Mouse (Mus musculus): ENCODE measurements around the gene Astn1.

GRCm38 (mm10) chr1:158548319-158548718 is 186.2 kb downstream of the Astn1 start:
- TF ChIP-seq E2F4 (IDR thresholded peaks at IDR 0.05; ENCODE audit: insufficient replicate concordance, low read depth, low read length) = no peak
- no peak for TF ChIP-seq CTCF (conservative IDR thresholded peaks at IDR 0.05 in 1 of 2, IDR thresholded peaks at IDR 0.05 in 1 of 2; ENCODE audit: low read depth in 2 of 2, low read length in 2 of 2)

Measured in CH12.LX (cell line).